8 mouse cellular contexts compared by ENCODE assay signal in genomic region chr13:51792135-51792573, GRCm38 (mm10). TPM values are rescaled to one million over a fixed set of nuclear protein-coding genes. Genes with fewer than 3 reads are reported as not detected.
DNase-seq lines count a peak whose midpoint lies in the region; ATAC-seq lines count a peak whose summit lies in the region.

No protein-coding gene starts in this region.

- peak overlapping the region; percentile 87 for H3K4me3 ChIP-seq in embryonic facial prominence, embryonic 11.5 days (ENCODE audit: low read depth, low read length)
- H3K4me3 ChIP-seq in hindbrain, embryonic 14.5 days (replicated peaks; ENCODE audit: low read length): peak overlapping the region; percentile 85

- H3K27me3 ChIP-seq in embryonic facial prominence, embryonic 11.5 days (ENCODE audit: control insufficient read depth, insufficient read depth, low read length): peaks cover 6% of the 10 kb centered on the region
- 0 out of 2 replicates have a peak, but pooled peaks cover 4% of the 10 kb centered on the region for H3K27me3 ChIP-seq in hindbrain, embryonic 14.5 days (ENCODE audit: control insufficient read depth, insufficient read depth, low read length)

- peaks cover 3% of the 10 kb centered on the region; the same call in 1 of the 2 replicates for H3K4me1 ChIP-seq in embryonic facial prominence, embryonic 11.5 days (ENCODE audit: control insufficient read depth, insufficient read depth, low read length)
- peaks cover 22% of the 10 kb centered on the region for H3K4me1 ChIP-seq in hindbrain, embryonic 14.5 days (replicated peaks; ENCODE audit: control insufficient read depth, insufficient read depth, low read length)

- H3K27ac ChIP-seq in embryonic facial prominence, embryonic 11.5 days (replicated peaks; ENCODE audit: low read depth, low read length): no peak overlapping the region
- H3K27ac ChIP-seq in hindbrain, embryonic 14.5 days: no peak overlapping the region

- H3K9me3 ChIP-seq in embryonic facial prominence, embryonic 11.5 days (replicated peaks; ENCODE audit: control insufficient read depth, low read length): no peaks in the 10 kb centered on the region
- H3K9me3 ChIP-seq in hindbrain, embryonic 14.5 days (ENCODE audit: control insufficient read depth, low read length): no peaks in the 10 kb centered on the region

- peak; percentile 7; the same call in 1 of the 2 replicates for ATAC-seq in embryonic facial prominence, embryonic 11.5 days (replicated peaks; ENCODE audit: insufficient number of reproducible peaks, low FRiP score, low TSS enrichment, low read depth)
- ATAC-seq in hindbrain, embryonic 14.5 days (ENCODE audit: low FRiP score): no peak
- peak; percentile 31 for ATAC-seq in megakaryocyte, adult 5-6 weeks (ENCODE audit: poor library complexity, severe bottlenecking)

- no peak overlapping the region for H3K9ac ChIP-seq in embryonic facial prominence, embryonic 11.5 days (replicated peaks; ENCODE audit: low read length)
- peak overlapping the region; percentile 93 for H3K9ac ChIP-seq in hindbrain, embryonic 14.5 days

- H3K36me3 ChIP-seq in embryonic facial prominence, embryonic 11.5 days (replicated peaks; ENCODE audit: control insufficient read depth, insufficient read depth, low read depth, low read length): no peaks in the 10 kb centered on the region
- no peaks in the 10 kb centered on the region for H3K36me3 ChIP-seq in hindbrain, embryonic 14.5 days (replicated peaks; ENCODE audit: control insufficient read depth, insufficient read depth)

- 23% methylated on average over 11 of the region's 11 CpGs for WGBS in embryonic facial prominence, embryonic 11.5 days
- WGBS in hindbrain, embryonic 14.5 days: 27% methylated on average over 11 of the region's 11 CpGs

- peak overlapping the region; percentile 32 for H3K4me2 ChIP-seq in embryonic facial prominence, embryonic 11.5 days (ENCODE audit: low read depth, low read length)
- peak overlapping the region; percentile 99 for H3K4me2 ChIP-seq in hindbrain, embryonic 14.5 days (replicated peaks)

- DNase-seq in heart, adult 11 months: peak; percentile 91
- DNase-seq in heart, adult 18-20 months: no peak
- peak; percentile 44 to 46 for DNase-seq in B cell, adult 2 months
- DNase-seq in embryonic facial prominence, embryonic 11.5 days (ENCODE audit: low spot score): no peak
- no peak for DNase-seq in hindbrain, embryonic 14.5 days (ENCODE audit: low spot score)
- DNase-seq in thymus, postnatal 4 days: peak; percentile 53
- no peak for DNase-seq in adrenal gland, adult 2 months

RNA-seq across cellular contexts. Expression of gene Sema4d, which starts 1.4 kb away (rescaled TPM):
- total RNA-seq in heart, adult 18-20 months (2021): 10 to 100 TPM; 57.5 to 67.5 TPM
- polyA plus RNA-seq in embryonic facial prominence, embryonic 11.5 days (2014; fragmentation: Nextera tagmentation; extraction: Ambion mirVana): 5.4 and 6.7 TPM in 2 replicates
- 16.2 and 17.8 TPM in 2 replicates for polyA plus RNA-seq in hindbrain, embryonic 14.5 days (2014; fragmentation: Nextera tagmentation; extraction: Ambion mirVana)
- total RNA-seq in megakaryocyte, adult 5-6 weeks (2015): 99.8 and 110 TPM in 2 replicates
- total RNA-seq in megakaryocyte, adult 5-6 weeks (2017): 54.1 and 66.6 TPM in 2 replicates
- 10 to 100 TPM; 14.6 to 15.1 TPM for total RNA-seq in adrenal gland, adult 2 months (2021)
- polyA plus RNA-seq in adrenal gland, adult 2 months (2012; rRNA removed): 13.3 and 13.7 TPM in 2 replicates

RNA-seq across cellular contexts. Expression of gene Gadd45g, which starts 54.3 kb away (rescaled TPM):
- total RNA-seq in heart, adult 18-20 months (2021): 10 to 100 TPM; 11.7 to 13.8 TPM
- 57.1 and 62.0 TPM in 2 replicates for polyA plus RNA-seq in embryonic facial prominence, embryonic 11.5 days (2014; fragmentation: Nextera tagmentation; extraction: Ambion mirVana)
- 38.4 and 43.6 TPM in 2 replicates for polyA plus RNA-seq in hindbrain, embryonic 14.5 days (2014; fragmentation: Nextera tagmentation; extraction: Ambion mirVana)
- total RNA-seq in megakaryocyte, adult 5-6 weeks (2015): 2.6 and 4.4 TPM in 2 replicates
- 8.7 and 11.2 TPM in 2 replicates for total RNA-seq in megakaryocyte, adult 5-6 weeks (2017)
- 10 to 100 TPM; 41.0 to 57.6 TPM for total RNA-seq in adrenal gland, adult 2 months (2021)
- 20.8 and 30.2 TPM in 2 replicates for polyA plus RNA-seq in adrenal gland, adult 2 months (2012; rRNA removed)

Comparison
In these comparisons a context has a peak if more than half of its experiments do, and no peak if none do; other contexts are left out.
1. DNase-seq: peak in heart, adult 11 months (single experiment), B cell, adult 2 months (2 of 2) and thymus, postnatal 4 days (single experiment); none in heart, adult 18-20 months (0 of 2), embryonic facial prominence, embryonic 11.5 days (single experiment), hindbrain, embryonic 14.5 days (single experiment) and adrenal gland, adult 2 months (single experiment).